Comparison of ENCODE assay signal across 13 mouse cellular contexts in the genomic region with DNA sequence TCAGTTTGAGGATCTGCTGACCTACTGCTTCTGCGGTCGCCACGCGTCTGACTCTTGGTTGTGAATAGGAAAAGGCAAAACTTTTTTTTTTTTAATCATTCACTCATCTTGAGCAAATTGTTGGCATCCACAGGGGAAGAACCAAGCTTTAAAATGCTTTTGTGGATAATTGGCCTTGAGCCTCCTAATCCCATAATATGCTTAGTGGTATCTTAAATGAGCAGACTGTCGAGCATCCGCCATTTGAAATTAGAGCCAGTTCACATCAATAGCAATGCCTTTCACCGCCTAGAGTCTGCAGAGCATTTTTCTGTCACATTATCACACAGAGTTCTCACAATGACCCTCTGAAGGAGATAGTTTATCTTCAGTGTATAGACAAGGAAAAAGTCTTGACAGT.
"Had no signal": no experiment of that assay in that cellular context is flagged by ENCODE, and none has a peak within 500 bp of the region (broad histone marks: within the 10 kb centered on the region; RNA-seq: fewer than 3 reads in every experiment).

No protein-coding gene starts in this region.

- H3K27me3 ChIP-seq: neural tube, embryonic 12.5 days had no signal

- DNase-seq: kidney, adult 11 months; kidney, adult 9 months; kidney, postnatal 36 days; left cerebral cortex, postnatal 4 days; lung, adult 18-20 months; lung, postnatal 36 days; right cerebral cortex, adult 18-20 months; right cerebral cortex, postnatal 25 days; thymus, postnatal 14 days had no signal

- H3K27ac ChIP-seq: kidney, postnatal 0 days; limb, embryonic 13.5 days; liver, embryonic 14.5 days; neural tube, embryonic 12.5 days had no signal

- H3K36me3 ChIP-seq: limb, embryonic 13.5 days; neural tube, embryonic 12.5 days had no signal

- H3K4me3 ChIP-seq: limb, embryonic 13.5 days; neural tube, embryonic 12.5 days had no signal

- H3K4me1 ChIP-seq: limb, embryonic 13.5 days; neural tube, embryonic 12.5 days had no signal

- H3K9me3 ChIP-seq: limb, embryonic 13.5 days; neural tube, embryonic 12.5 days had no signal

- H3K4me2 ChIP-seq: limb, embryonic 13.5 days; neural tube, embryonic 12.5 days had no signal

- H3K9ac ChIP-seq: limb, embryonic 13.5 days; liver, embryonic 14.5 days; neural tube, embryonic 12.5 days had no signal
